Mouse (Mus musculus) olfactory bulb, adult 2 months (tissue): ENCODE results near the gene Arl4d.
"Not testable (repeated sequence)": the region's sequence is repeated elsewhere in the genome, so short reads cannot be mapped to it uniquely, and the experiment has no call there.

Experiments used
- CTCF ChIP-seq: fragments of 200-500 bp; IDR thresholded peaks from 2 replicates; pipeline ENCODE4 v1.5.1; 2012; ENCODE audit warnings: low read depth, mild to moderate bottlenecking, low read length, moderate library complexity; ENCODE audit not compliant: insufficient read depth
- POLR2A ChIP-seq: fragments of 200-500 bp; IDR thresholded peaks from 2 replicates; pipeline ENCODE4 v1.6.1; 2012; ENCODE audit warnings: mild to moderate bottlenecking, low read depth, low read length, moderate library complexity; ENCODE audit not compliant: insufficient read depth

GRCm38 (mm10) chr11:101657886-101658750, 7.2 kb upstream of the Arl4d start:
- not testable (repeated sequence) for TF ChIP-seq CTCF
- TF ChIP-seq POLR2A, result 0 out of 2 replicates have a peak, but pooled peaks have one; percentile 24
